Mouse (Mus musculus) forebrain, postnatal 0 days (tissue): ENCODE measurements around the gene Setd1b. TPM values are rescaled to one million over a fixed set of nuclear protein-coding genes. Genes with fewer than 3 reads are reported as not detected.

ENCODE experiments used
- ATAC-seq: fragments of 200-750 bp; cut with Nextera tagmentation; 2 replicates; pipeline ENCODE4 v1.8.0; 2017; ENCODE audit warnings: mild to moderate bottlenecking, moderate library complexity
- DNase-seq: peaks from one replicate; pipeline ENCODE4 v3.0.0-alpha.2; 2015
- H3K27ac ChIP-seq: fragments of 300-500 bp; sonication (generic); 2 replicates; pipeline ENCODE4 v1.5.1; 2014; ENCODE audit warnings: low read depth, mild to moderate bottlenecking, antibody characterized with exemption, low read length, moderate library complexity, mixed read lengths
- H3K27me3 ChIP-seq: fragments of 300-500 bp; sonication (generic); 2 replicates; pipeline ENCODE4 v1.6.1; 2014; ENCODE audit warnings: mild to moderate bottlenecking, low read length, mixed read lengths; ENCODE audit not compliant: insufficient read depth
- H3K36me3 ChIP-seq: fragments of 300-500 bp; sonication (generic); 2 replicates; pipeline ENCODE4 v1.6.1; 2014; ENCODE audit warnings: mild to moderate bottlenecking, moderate library complexity; ENCODE audit not compliant: insufficient read depth
- H3K4me1 ChIP-seq: fragments of 300-500 bp; sonication (generic); 2 replicates; pipeline ENCODE4 v1.6.1; 2014; ENCODE audit warnings: antibody characterized with exemption; ENCODE audit not compliant: insufficient read depth
- H3K4me2 ChIP-seq: fragments of 300-500 bp; sonication (generic); 2 replicates; pipeline ENCODE4 v1.6.1; 2014; ENCODE audit warnings: low read depth, mild to moderate bottlenecking, moderate library complexity
- H3K4me3 ChIP-seq: fragments of 300-500 bp; sonication (generic); 2 replicates; pipeline ENCODE4 v1.5.1; 2014; ENCODE audit warnings: low read depth, low read length, mixed read lengths
- H3K9ac ChIP-seq: fragments of 300-500 bp; sonication (generic); 2 replicates; pipeline ENCODE4 v1.6.1; 2014; ENCODE audit warnings: mild to moderate bottlenecking
- H3K9me3 ChIP-seq: fragments of 300-500 bp; sonication (generic); 2 replicates; pipeline ENCODE4 v1.6.1; 2016; ENCODE audit warnings: low read length
- CTCF ChIP-seq: sonication (generic); IDR thresholded peaks from 2 replicates; pipeline ENCODE4 v1.5.1; 2016; ENCODE audit warnings: antibody characterized with exemption, control low read depth, low read depth
- WGBS: fragments of 180-500 bp; shearing (Covaris S2); extraction: QIAGEN DNeasy Blood & Tissue Kit; methylation state at CpG from one replicate; pipeline ENCODE4 v1.1.7; 2014; 5-methylcytosine and 5-hydroxymethylcytosine counted together
- polyA plus RNA-seq: library from polyadenylated mRNA; unstranded; fragments of >200 nt; fragmentation: Nextera tagmentation; extraction: Ambion mirVana; gene quantifications from 2 replicates; pipeline ENCODE4 v1.2.1, GENCODE M21; 2015
- total RNA-seq: library from RNA; depleted of rRNA; stranded (reverse); fragments of >200 nt; gene quantifications from 2 replicates; pipeline ENCODE4 v1.2.3, GENCODE M21; 2014; rRNA removed

The Setd1b gene
- 3.9 and 5.6 TPM in 2 replicates for total RNA-seq
- polyA plus RNA-seq = 5.1 and 7.6 TPM in 2 replicates

- DNase-seq (peak; percentile 37), ATAC-seq (peak; percentile 10; the same call in 1 of the 2 replicates)
- peaks cover 11% of the 10 kb centered on the region for H3K36me3 ChIP-seq
- H3K9me3 ChIP-seq = no peaks in the 10 kb centered on the region
- H3K27ac ChIP-seq = peak within 1 kb of the TSS; percentile 100
- WGBS = 6% methylated on average over 69 of the region's 103 CpGs
- peak within 1 kb of the TSS; percentile 100 for H3K9ac ChIP-seq
- peak within 1 kb of the TSS; percentile 97 for H3K4me2 ChIP-seq
- H3K4me3 ChIP-seq = peak within 1 kb of the TSS; percentile 85
- H3K27me3 ChIP-seq = no peaks in the 10 kb centered on the region
- no peak for TF ChIP-seq CTCF
- peaks cover 14% of the 10 kb centered on the region; the same call in 1 of the 2 replicates for H3K4me1 ChIP-seq
Observed at GRCm38 (mm10) chr5:123142161-123143157, at the start of gene Setd1b. Gene Setd1b (plus strand): TSS chr5:123142193.

GRCm38 (mm10) chr5:123093077-123093633 is 48.8 kb upstream of the Setd1b start:
- Histone ChIP-seq H3K27ac (no peak overlapping the region), H3K9ac (no peak overlapping the region), H3K4me1 (no peaks in the 10 kb centered on the region), H3K27me3 (no peaks in the 10 kb centered on the region), H3K36me3 (no peaks in the 10 kb centered on the region), H3K4me2 (no peak overlapping the region), H3K4me3 (no peak overlapping the region), H3K9me3 (no peaks in the 10 kb centered on the region)
- DNase-seq (no peak), ATAC-seq (no peak)
- WGBS = 83% methylated on average over 14 of the region's 14 CpGs
- no peak for TF ChIP-seq CTCF

- Histone ChIP-seq H3K4me3 (no peak overlapping the region), H3K4me2 (peak overlapping the region; percentile 17; the same call in 1 of the 2 replicates), H3K27me3 (no peaks in the 10 kb centered on the region), H3K9ac (no peak overlapping the region), H3K4me1 (no peaks in the 10 kb centered on the region), H3K9me3 (no peaks in the 10 kb centered on the region), H3K36me3 (peaks cover 4% of the 10 kb centered on the region), H3K27ac (no peak overlapping the region)
- TF ChIP-seq CTCF = no peak
- ATAC-seq (no peak), DNase-seq (peak; percentile 55)
- WGBS = 69% methylated on average over 25 of the region's 25 CpGs
Observed at GRCm38 (mm10) chr5:123094238-123094991, 47.6 kb upstream of the Setd1b start.

- Histone ChIP-seq H3K36me3 (peaks cover 10% of the 10 kb centered on the region), H3K4me1 (no peaks in the 10 kb centered on the region), H3K27ac (no peak overlapping the region), H3K4me2 (no peak overlapping the region), H3K9ac (no peak overlapping the region), H3K9me3 (no peaks in the 10 kb centered on the region), H3K27me3 (no peaks in the 10 kb centered on the region), H3K4me3 (no peak overlapping the region)
- DNase-seq = no peak
- no peak for TF ChIP-seq CTCF
- no peak for ATAC-seq
- 89% methylated on average over 8 of the region's 8 CpGs for WGBS
Observed at GRCm38 (mm10) chr5:123096299-123096698, 45.7 kb upstream of the Setd1b start.

- no peak overlapping the region for H3K27ac ChIP-seq
- no peaks in the 10 kb centered on the region for H3K9me3 ChIP-seq
- no peak overlapping the region for H3K9ac ChIP-seq
- H3K4me3 ChIP-seq = no peak overlapping the region
- no peak overlapping the region for H3K4me2 ChIP-seq
- 72% methylated on average over 2 of the region's 2 CpGs for WGBS
- ATAC-seq = no peak
- TF ChIP-seq CTCF = no peak
- no peaks in the 10 kb centered on the region for H3K27me3 ChIP-seq
- H3K36me3 ChIP-seq = peaks cover 10% of the 10 kb centered on the region
- no peak for DNase-seq
- H3K4me1 ChIP-seq = no peaks in the 10 kb centered on the region
Observed at GRCm38 (mm10) chr5:123098487-123098886, 43.5 kb upstream of the Setd1b start.

GRCm38 (mm10) chr5:123102376-123102775 is 39.6 kb upstream of the Setd1b start:
- H3K4me3 ChIP-seq = no peak overlapping the region

More at GRCm38 (mm10) chr5:123102376-123102775, 39.6 kb upstream of the Setd1b start:
- ATAC-seq = no peak
- Histone ChIP-seq H3K9me3 (no peaks in the 10 kb centered on the region), H3K36me3 (peaks cover 10% of the 10 kb centered on the region), H3K4me2 (no peak overlapping the region), H3K27me3 (no peaks in the 10 kb centered on the region), H3K27ac (no peak overlapping the region), H3K4me1 (no peaks in the 10 kb centered on the region), H3K9ac (no peak overlapping the region)
- WGBS = 75% methylated on average over 7 of the region's 7 CpGs
- no peak for DNase-seq
- no peak for TF ChIP-seq CTCF
